Mouse (Mus musculus) telencephalon, adult 2 months (tissue): Measurements from ENCODE around the gene Trim56.

Experiments used
- DNase-seq: peaks from one replicate; pipeline ENCODE4 v3.0.0-alpha.2; 2011; ENCODE audit warnings: low read depth, low spot score

The Trim56 gene

DNA sequence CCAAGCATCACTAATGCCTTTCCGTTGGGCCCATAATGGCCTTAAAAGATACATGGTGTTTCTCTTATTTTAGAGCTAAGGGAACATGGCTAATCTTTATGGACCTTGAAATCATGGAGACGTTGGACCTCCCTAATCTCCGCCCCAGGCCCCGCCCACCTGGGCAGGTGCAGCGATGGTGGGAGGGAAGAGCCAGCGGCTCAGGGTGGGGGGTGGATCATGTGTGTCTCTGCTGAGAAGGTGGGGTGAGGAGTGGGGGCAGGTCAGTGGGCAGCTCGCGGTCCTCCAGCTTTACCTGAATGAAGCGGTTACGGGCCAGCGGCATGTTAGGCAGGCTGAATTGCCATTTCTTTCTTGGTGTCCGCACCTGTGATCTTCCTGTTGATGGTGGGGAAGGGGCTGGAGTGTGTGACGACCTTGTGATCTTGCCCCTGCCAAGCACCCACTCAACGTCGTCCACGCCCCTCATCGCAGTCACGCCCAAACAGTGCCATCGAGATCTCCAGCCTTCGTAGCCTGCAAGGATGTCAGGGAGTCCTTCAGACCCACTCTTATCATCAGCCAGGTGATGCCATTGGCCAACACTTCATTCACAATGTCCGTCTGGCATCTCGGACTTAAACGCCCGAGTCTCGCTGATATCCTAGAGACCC is 5.9 kb downstream of the Trim56 start:
- DNase-seq, result no peak

DNA sequence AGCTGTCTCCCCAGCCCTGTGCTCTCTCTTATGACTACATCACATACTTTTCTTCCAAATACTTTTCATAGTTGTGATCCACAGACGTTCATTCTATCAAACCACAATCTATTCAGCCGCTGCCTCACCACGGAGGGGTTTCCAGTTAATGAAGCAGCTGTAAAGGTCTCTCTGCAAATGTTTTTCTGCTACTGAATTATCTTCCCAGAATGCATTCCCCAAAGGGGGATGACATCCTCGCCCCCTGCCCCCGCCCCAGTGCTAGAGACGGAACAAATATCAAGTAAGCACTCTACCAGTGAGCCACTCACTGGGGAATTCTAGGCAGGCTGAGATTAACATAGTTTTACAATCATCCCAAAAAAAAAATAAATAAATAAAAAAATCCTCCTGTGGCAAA is 7.9 kb downstream of the Trim56 start:
- no peak for DNase-seq

DNA sequence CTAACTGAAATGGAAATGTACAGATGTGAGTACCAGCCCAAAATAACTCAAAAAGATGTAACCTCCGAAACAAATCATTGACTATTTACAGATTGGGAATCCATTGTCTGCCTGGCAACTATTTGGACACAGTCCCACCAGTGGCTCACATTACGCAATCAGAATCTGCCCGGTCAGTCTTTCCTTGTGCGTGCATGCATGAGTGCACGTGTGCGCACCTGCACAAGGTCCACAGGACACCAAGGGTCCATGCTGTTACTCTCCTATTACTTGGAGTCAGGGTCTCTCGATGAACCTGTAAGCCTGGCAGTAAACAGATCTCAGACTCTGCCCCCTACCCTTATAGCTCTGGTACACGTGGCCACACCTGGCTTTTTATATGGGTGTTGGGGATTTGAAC is 8.3 kb downstream of the Trim56 start:
- no peak for DNase-seq

DNA sequence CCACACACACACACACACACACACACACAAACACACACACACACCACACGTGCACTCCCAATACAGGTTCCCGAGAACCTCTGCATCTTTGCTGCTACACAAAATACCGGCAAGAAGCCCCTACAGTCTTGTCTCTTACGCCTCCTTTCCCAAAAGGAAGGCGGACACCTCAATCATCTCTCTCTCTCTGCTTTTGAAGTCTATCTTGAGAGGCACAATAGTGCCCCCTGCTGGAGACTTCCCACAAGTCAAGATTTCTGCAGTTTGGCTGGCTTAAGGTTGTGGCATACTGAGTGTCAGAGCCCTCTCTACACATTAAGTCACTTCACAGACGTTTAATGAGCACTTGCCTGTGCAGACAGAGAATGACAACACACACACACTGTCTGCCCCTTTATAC is 9.0 kb downstream of the Trim56 start:
- peak; percentile 77 for DNase-seq

DNA sequence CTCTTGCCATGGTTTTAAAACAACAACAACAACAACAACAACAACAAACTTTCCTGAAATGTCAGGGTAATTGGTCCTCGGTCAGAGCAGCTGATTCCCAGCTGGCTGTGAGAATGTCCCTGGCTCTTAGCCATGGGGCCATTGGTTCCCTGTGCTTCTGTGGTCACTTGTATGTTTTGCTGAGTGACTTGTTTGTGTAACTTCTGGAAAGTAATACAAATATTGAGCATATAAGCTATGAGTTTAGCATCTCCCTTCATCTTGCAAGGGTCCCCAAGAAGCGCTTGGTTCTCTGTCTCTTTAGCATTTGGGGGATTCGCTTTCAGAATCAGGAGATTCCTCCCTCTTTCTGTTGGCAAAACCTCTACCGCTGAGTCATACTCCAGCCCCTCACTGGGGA is 9.6 kb downstream of the Trim56 start:
- no peak for DNase-seq

DNA sequence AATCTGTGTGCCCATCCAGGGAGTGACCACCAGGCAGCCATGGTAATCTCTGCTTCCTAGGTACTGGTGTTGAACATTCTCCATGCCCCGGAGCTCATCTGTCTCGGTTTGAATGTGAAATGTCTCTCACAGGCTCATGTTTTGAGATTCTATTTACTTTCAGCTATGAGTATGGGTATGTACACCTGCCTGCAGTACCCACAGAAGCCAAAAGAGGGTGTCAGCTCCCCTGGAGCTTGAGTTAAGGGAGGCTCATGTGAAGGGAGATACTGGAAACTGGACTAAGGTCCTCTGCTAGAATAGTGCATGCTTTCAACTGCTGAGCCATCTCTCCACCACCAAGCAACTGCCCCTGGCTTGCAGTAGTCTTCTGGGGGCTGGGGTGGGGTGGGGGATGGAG is 12.0 kb downstream of the Trim56 start:
- DNase-seq, result no peak

DNA sequence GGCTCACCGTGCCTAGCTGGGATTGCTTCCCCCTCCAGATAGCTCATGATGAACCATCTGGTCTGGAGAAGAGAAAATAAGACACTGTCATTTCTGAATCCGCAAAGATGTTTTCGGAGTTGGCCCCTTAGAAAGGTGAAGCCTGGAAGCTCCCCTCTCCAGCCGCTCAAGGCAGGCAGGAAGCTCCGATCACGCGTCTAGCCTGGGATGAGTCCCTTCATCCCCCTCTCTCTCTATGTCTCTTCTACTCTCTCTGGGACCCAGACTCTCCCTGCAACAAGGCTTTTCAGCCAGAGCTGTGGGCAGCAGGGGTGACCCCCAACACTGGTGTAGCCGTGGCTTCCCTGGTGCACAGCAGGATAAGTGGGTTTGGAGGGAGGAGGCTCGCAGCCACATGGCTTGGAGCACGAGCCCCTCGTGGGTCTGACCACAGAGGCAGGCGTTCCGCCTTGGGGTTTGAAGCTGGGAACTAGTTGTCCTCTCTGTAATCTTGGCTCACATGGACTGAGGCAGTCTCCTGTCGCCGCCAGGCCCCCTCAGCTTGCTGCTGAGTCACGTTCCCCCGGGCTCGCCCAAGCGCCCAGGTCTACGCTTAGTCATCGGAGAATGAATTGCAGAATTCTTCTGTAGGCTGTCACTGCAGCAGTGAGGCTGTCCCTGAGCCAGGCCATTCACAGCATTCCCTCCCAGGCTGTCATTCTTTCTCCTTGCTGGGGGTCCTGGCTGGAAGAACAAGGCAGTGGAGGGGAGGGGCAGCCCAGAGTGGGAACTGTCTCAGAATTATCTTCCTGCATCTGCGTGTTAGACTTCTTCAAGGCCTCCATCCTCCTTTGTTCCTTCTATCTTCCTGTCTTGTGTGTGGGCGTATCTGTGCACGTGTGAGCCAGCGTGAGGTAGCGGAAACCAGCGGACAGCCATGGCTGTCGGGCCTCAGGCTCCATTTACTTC is 13.2 kb downstream of the Trim56 start:
- peak; percentile 79 for DNase-seq

DNA sequence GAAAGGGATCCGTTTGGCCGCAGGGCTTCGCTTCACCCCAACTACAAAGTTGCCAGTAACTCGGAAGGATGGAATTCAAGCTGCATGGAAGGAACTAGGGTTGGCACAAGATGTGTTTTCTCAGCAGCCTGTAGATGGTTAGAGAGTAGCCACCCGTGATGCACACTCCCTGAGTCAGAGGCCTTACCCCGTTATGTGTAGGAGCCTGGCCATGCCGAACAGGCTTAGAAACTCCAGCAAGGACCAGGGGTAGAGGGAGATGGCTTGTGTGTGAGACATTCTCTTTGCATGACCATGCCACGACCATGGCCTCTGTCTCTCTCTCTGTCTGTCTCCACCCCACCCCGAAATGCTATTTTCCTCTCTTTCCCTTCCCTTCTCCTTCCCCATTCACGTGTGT is 13.9 kb downstream of the Trim56 start:
- DNase-seq, result no peak

DNA sequence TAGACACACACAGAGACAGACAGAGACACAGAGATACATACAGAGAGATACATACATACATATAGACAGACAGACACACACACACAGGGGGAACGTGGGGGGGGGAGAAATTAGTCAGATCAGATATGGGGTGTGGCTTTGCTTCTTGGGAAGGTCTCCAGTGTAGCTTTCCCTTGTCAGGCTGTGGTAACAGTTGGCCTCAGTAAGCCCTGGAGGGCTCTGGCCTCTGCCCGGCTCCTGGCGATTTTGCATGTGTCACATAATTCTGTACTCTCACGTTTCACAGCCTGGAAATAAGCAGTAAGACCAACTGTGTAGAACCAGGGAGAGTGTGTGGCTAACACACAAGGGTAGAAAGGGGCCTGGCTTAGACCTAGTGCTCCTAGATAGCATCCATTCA is 15.3 kb downstream of the Trim56 start:
- no peak for DNase-seq

DNA sequence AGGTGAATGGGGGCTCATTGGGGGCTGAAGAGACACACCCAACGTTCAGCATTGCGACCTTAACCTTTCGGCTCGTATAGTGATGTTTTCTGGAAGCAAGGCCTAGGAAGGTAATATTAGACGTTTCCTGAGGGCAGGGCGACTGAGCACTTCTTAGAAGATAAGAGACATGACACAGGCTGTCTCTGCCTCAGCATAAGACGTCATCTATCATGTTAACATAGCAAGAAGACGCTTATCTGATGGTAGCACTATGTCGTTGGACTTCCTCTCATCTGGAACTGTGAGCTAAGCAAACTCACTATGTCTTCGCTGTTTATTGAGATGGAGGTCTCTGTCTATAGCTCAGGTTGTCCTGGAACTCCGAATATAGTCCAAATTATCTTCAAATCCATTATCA is 17.6 kb downstream of the Trim56 start:
- DNase-seq, result no peak

DNA sequence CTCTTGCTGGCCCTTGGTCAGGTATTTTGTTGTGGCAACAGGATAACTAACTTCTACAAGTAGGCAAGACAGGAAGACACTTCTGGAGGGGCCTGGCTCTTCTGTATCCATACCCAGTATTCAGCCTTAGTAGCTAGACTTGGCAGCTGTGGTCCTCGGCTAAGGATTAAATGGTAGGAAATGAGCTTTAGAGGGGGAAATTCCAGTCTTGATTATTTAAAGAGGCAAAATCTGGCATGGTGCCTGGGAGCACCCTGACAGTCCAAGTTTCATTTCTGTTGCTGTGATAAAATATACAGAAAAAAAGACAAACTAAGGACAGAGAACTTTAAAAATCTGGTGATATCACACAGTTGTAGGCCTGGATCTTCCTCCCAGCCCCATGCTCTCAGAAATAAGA is 20.0 kb downstream of the Trim56 start:
- peak; percentile 74 for DNase-seq

DNA sequence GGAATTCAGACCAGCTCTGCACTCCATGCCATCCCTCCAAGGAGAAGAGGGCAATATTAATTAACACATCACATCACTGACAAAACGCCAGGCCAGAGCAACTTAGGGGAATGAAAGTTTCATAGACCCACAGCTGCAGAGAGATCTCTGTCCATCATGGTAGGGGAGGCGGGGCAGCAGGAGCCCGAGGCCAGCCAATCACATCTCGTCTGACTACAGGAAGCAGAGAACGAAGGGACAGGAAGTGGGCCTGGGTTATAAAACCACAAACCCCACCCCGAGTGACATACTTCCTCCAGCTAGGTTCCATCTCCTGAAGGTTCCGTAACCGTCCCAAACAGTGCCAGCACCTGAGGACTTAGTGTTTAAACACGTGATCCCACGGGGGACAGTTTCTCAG is 20.9 kb downstream of the Trim56 start:
- DNase-seq, result no peak

DNA sequence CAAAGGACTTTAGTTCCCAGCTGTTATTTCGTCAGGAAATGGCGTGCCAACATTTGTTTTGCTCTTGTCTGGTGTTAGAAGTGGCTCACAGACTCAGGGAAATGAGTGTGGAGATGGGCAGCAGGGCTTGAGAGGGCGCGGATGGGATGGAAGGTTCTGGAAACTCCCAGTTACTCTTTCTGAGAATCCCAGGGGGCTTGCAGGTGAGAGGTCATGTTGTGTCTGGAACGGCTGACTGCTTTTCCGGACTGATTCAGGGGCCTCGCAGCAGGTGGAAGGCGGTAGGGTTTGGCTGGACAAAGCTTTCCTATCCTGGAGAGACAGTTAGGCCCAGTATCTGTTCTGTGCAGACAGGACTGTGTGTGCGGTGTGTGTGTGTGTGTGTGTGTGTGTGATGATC is 22.3 kb downstream of the Trim56 start:
- DNase-seq, result no peak

DNA sequence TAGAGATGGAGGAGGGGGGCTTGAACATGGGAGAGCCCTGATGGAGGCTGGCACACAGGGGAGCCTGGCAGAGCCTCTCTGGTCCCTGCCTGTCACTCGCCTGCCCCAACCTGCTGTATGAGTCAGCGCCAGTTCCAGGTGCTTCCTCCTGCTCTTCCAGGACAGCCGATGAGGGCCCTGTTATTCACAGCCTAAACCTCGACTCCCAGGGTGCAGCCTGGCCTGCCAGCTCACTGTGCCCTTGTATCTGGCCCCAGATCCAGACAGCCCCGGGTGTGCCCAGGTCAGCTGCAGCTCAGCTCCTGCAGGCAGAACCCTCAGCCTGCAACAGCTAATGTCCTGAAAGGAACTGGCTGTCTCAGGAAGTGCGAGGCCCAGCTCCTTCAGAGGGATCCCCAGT is 24.4 kb downstream of the Trim56 start:
- DNase-seq, result no peak

DNA sequence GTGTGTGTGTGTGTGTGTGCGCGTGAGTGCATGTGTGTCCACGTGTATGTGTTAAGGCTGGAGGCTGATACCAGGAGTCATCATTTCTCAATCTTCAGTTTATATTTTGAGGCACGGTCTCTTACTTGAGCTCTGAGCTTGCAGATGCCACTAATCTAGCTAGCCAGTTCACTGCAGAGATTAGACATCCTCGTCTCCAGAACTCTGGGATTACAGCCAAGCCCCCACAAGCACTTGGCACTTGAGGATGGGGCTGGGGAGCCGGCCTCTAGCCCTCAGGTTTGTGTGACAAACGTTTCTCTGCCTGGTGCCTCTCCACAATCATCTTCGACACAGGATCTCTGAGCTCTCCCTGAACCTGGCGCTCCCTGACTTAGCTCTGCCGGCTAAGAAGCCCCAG is 25.1 kb downstream of the Trim56 start:
- no peak for DNase-seq

DNA sequence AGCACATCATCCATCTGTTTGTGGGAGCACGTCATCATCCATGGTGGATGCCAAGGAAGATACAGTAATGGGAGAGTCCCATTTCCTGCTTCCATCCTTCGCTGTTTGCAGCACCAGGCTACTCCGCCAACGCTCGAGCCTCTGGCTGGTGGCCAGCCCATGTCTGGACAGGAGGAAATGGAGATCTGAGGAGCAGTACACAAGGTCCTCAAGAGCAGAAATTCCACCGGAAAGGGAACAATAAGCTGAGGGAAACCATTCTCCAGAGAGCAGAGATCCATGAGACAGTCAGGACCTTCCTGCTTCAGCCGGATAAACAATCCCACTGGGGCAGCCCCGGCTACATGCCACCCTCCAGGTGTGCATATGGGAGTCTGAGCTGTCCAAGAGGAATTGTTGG is 28.6 kb downstream of the Trim56 start:
- DNase-seq, result no peak

DNA sequence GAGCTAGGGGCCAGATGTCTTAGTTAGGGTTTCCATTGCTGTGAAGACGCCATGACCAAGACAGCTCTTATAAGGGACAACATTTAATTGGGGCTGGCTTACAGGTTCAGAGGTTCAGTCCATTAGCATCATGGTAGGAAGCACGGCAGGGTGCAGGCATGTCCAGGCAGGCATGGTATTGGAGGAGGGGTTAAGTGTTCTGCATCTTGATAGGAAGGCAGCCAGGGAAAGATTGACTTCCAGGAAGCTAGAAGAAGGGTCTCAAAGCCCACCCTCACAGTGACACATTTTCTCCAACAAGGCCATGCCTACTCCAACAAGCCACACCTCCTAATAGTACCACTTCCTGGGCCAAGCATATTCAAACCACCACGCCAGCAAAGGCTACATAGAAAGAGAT is 30.3 kb downstream of the Trim56 start:
- DNase-seq, result no peak

DNA sequence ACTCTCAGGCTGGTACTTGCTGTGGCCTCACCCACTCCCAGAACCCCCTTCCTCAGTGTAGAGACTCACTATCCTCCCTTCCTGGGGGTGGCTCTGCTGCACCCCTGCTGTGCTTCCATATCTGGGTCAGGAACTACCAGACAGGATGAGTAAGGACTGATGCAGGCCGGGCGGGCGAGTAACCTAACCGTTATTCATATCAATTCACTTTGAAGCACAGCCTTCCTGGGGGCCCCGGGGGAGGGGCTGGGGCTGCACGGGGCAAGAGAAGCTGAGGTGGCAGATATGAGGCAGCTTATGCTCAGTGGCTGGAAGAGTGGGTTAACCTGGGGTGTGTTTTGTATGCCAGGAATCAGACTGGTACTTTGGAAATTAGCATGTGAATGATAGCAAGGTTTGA is 31.0 kb downstream of the Trim56 start:
- DNase-seq, result no peak

DNA sequence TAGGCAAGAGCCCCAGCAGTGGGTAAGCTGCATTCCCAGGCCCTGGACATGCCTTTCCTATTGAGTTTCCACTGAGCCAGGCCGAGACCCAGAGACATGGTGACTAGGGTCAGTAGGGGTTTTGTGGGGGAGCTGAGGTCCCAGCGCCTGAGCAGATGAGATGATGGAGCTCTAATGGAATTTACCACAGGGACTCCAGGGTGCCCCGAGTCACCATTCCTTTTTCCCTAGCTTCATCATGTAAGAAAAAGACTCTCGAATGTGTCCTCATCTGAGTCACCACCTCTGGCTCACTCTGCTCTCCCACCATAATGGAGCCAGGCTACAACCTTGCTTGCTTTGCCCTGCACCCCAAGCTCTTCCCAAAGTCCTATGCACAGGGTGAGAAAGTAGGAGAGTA is 33.0 kb downstream of the Trim56 start:
- no peak for DNase-seq

DNA sequence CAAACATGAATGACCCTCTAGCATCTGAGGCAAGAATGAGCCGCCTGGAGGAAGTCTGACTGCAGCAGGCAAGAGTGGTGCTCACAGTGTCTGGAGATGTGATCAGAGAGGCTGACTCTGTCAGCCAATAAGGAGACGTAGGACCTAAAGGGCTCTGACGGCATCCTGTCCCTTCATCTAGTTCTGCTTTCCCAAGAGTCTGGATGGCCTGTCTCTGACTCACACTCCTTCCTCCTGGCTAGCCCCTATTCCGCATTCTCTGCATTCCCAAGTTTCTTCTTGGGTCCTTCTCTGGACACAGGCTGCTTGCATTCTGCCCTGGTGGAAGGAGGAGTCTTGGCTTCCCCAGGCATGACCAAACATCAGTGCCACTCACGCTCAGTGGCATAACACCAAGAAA is 36.2 kb downstream of the Trim56 start:
- no peak for DNase-seq

DNA sequence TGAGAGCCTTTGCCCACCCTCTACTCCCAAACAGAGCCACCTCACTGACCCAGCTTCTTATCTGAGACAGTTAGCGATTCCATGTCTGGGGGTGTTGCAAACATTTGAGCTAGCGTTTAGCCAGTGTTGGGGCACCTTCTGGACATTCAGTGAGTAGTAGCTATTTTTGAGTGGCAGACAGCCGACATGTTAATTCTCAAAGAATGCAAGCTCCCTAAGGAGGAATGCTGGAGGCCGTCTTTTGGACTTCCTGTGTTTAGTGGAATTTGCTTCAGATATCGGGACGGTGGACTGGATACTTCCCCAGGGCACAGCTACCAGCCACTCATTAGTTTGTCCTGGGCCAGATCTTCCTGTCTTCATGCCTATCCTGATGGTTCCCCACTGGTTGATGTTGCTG is 37.4 kb downstream of the Trim56 start:
- DNase-seq, result no peak

DNA sequence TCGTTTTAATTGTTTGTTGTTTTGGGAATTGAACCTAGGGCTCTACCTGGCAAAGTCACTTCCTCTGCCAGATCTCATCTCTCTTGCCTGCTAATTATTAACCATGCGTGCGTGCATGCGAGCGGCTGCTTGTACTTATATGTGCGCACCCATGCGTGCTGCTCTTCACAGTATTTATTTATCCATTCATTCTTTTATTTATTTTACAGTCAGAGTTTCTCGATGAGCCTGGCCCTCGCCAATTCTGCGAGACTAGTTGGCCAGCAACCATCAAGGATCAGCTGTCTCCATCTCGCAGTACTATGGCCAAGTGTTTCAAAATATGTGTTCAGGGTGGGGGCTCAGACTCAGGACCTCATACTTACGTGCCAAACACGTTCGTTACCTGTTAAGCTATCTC is 38.0 kb downstream of the Trim56 start:
- no peak for DNase-seq

DNA sequence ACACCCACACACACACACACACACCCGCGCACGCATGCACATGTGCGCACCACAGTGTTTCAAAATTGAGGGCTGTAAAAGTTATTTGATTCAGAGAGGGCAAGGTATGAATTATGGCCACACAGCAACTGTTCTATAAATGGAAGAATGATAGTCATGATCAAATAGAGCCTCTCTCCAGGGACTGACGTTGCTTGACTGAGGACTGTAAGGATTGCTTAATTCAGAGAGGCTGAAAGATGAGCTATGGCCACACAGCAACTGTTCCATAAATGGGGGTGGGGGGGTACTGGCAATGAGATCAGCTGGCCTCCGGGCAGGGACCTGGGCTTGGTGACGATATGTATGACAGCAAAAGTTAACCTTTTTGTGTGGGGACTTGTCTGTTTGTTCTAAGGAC is 38.8 kb downstream of the Trim56 start:
- DNase-seq, result no peak
